Mouse (Mus musculus): ENCODE results near the gene B3galt2.

- TF ChIP-seq CTCF (IDR thresholded peaks at IDR 0.05; ENCODE audit: low read depth, low read length) (no peak), POLR2A (IDR thresholded peaks at IDR 0.05; ENCODE audit: extremely low read depth, insufficient read depth, low read length) (no peak)
Observed at GRCm38 (mm10) chr1:143596864-143597263, 43.6 kb upstream of the B3galt2 start.

Data from liver, adult 2 months (tissue).